Mouse (Mus musculus) embryonic facial prominence, embryonic 11.5 days (tissue): ENCODE measurements around the gene Krt76. TPM values are rescaled to one million over a fixed set of nuclear protein-coding genes. Genes with fewer than 3 reads are reported as not detected.
A peak's percentile ranks its signal among the peaks of the same experiment; 100 is the strongest.

Experiments
- ATAC-seq: fragments of 200-750 bp; cut with Nextera tagmentation; replicated peaks from 2 replicates; pipeline ENCODE4 v1.8.0; 2017; ENCODE audit warnings: low read depth; ENCODE audit not compliant: insufficient number of reproducible peaks, low FRiP score, low TSS enrichment
- DNase-seq: peaks from one replicate; pipeline ENCODE4 v3.0.0-alpha.2; 2015; ENCODE audit warnings: low spot score
- H3K27ac ChIP-seq: fragments of 300-500 bp; sonication (generic); replicated peaks from 2 replicates; pipeline ENCODE4 v1.5.1; 2014; ENCODE audit warnings: mild to moderate bottlenecking, low read depth, low read length, control low read depth
- H3K27me3 ChIP-seq: fragments of 300-500 bp; sonication (generic); 2 replicates; pipeline ENCODE4 v1.6.1; 2014; ENCODE audit warnings: mild to moderate bottlenecking, low read length, moderate library complexity, mixed read lengths; ENCODE audit not compliant: control insufficient read depth, insufficient read depth
- H3K36me3 ChIP-seq: fragments of 300-500 bp; sonication (generic); replicated peaks from 2 replicates; pipeline ENCODE4 v1.6.1; 2014; ENCODE audit warnings: low read depth, mild to moderate bottlenecking, low read length, moderate library complexity, mixed read lengths; ENCODE audit not compliant: control insufficient read depth, insufficient read depth
- H3K4me1 ChIP-seq: fragments of 300-500 bp; sonication (generic); 2 replicates; pipeline ENCODE4 v1.6.1; 2014; ENCODE audit warnings: low read length, mixed read lengths; ENCODE audit not compliant: control insufficient read depth, insufficient read depth
- H3K4me2 ChIP-seq: fragments of 300-500 bp; sonication (generic); 2 replicates; pipeline ENCODE4 v1.6.1; 2014; ENCODE audit warnings: low read depth, mild to moderate bottlenecking, control low read depth, low read length, moderate library complexity
- H3K4me3 ChIP-seq: fragments of 300-500 bp; sonication (generic); 2 replicates; pipeline ENCODE4 v1.5.1; 2014; ENCODE audit warnings: low read depth, low read length, control low read depth
- H3K9ac ChIP-seq: fragments of 300-500 bp; sonication (generic); replicated peaks from 2 replicates; pipeline ENCODE4 v1.6.1; 2014; ENCODE audit warnings: mild to moderate bottlenecking, control low read depth, low read length
- H3K9me3 ChIP-seq: fragments of 300-500 bp; sonication (generic); replicated peaks from 2 replicates; pipeline ENCODE4 v1.6.1; 2016; ENCODE audit warnings: mild to moderate bottlenecking, low read length, inconsistent platforms, mixed read lengths; ENCODE audit not compliant: control insufficient read depth
- WGBS: fragments of 180-500 bp; shearing (Covaris S2); extraction: QIAGEN DNeasy Blood & Tissue Kit; methylation state at CpG from one replicate; pipeline ENCODE4 v1.1.7; 2014; 5-methylcytosine and 5-hydroxymethylcytosine counted together
- polyA plus RNA-seq: library from polyadenylated mRNA; unstranded; fragments of >200 nt; fragmentation: Nextera tagmentation; extraction: Ambion mirVana; gene quantifications from 2 replicates; pipeline ENCODE4 v1.2.1, GENCODE M21; 2014

The Krt76 gene
- not detected in 2 replicates for polyA plus RNA-seq

GRCm38 (mm10) chr15:101892820-101893219 is at the start of gene Krt76:
TSS of gene Krt76 (minus strand) at chr15:101892920.
- no peak for ATAC-seq
- no peaks in the 10 kb centered on the region for H3K36me3 ChIP-seq
- no peaks in the 10 kb centered on the region for H3K27me3 ChIP-seq
- no peak for DNase-seq
- 67% methylated on average over 4 of the region's 4 CpGs for WGBS
- H3K4me2 ChIP-seq: no peak within 1 kb of the TSS
- H3K9me3 ChIP-seq: no peaks in the 10 kb centered on the region
- no peak within 1 kb of the TSS for H3K4me3 ChIP-seq
- no peak within 1 kb of the TSS for H3K9ac ChIP-seq
- no peak within 1 kb of the TSS for H3K27ac ChIP-seq
- no peaks in the 10 kb centered on the region for H3K4me1 ChIP-seq

- no peak for ATAC-seq
- no peak for DNase-seq
- no peaks in the 10 kb centered on the region for H3K27me3 ChIP-seq
- no peaks in the 10 kb centered on the region for H3K4me1 ChIP-seq
- no peak overlapping the region for H3K27ac ChIP-seq
- H3K9ac ChIP-seq: no peak overlapping the region
- WGBS: 46% methylated on average over 8 of the region's 8 CpGs
- no peak overlapping the region for H3K4me3 ChIP-seq
- no peaks in the 10 kb centered on the region for H3K9me3 ChIP-seq
- H3K36me3 ChIP-seq: no peaks in the 10 kb centered on the region
- H3K4me2 ChIP-seq: no peak overlapping the region
Observed at GRCm38 (mm10) chr15:101941948-101942347, 49.2 kb upstream of the Krt76 start.

GRCm38 (mm10) chr15:101940274-101940829 is 47.6 kb upstream of the Krt76 start, which contains the start of gene Krt79:
TSS of gene Krt79 (minus strand) at chr15:101940324.
- H3K4me2 ChIP-seq: no peak within 1 kb of the TSS
- H3K36me3 ChIP-seq: no peaks in the 10 kb centered on the region
- ATAC-seq (no peak), DNase-seq (no peak)
- H3K27me3 ChIP-seq: no peaks in the 10 kb centered on the region
- H3K4me1 ChIP-seq: no peaks in the 10 kb centered on the region
- WGBS: 60% methylated on average over 5 of the region's 6 CpGs
- H3K9ac ChIP-seq: no peak within 1 kb of the TSS
- no peak within 1 kb of the TSS for H3K4me3 ChIP-seq
- H3K9me3 ChIP-seq: no peaks in the 10 kb centered on the region
- no peak within 1 kb of the TSS for H3K27ac ChIP-seq

GRCm38 (mm10) chr15:101938600-101939308 is 46.0 kb upstream of the Krt76 start:
- Histone ChIP-seq H3K27me3 (no peaks in the 10 kb centered on the region), H3K4me2 (no peak overlapping the region), H3K4me1 (no peaks in the 10 kb centered on the region), H3K36me3 (no peaks in the 10 kb centered on the region), H3K9me3 (no peaks in the 10 kb centered on the region), H3K4me3 (no peak overlapping the region), H3K9ac (no peak overlapping the region), H3K27ac (no peak overlapping the region)
- 82% methylated on average over 9 of the region's 9 CpGs for whole genome bisulfite sequencing
- ATAC-seq (no peak), DNase-seq (no peak)

GRCm38 (mm10) chr15:101933024-101933423 is 40.3 kb upstream of the Krt76 start:
- Histone ChIP-seq H3K4me3 (no peak overlapping the region), H3K4me2 (no peak overlapping the region), H3K9me3 (no peaks in the 10 kb centered on the region), H3K27me3 (0 out of 2 replicates have a peak, but pooled peaks cover 4% of the 10 kb centered on the region), H3K27ac (no peak overlapping the region), H3K9ac (no peak overlapping the region), H3K4me1 (no peaks in the 10 kb centered on the region; the same call in 1 of the 2 replicates), H3K36me3 (no peaks in the 10 kb centered on the region)
- WGBS: 69% methylated on average over 6 of the region's 6 CpGs
- DNase-seq: no peak
- ATAC-seq: no peak

- 2% methylated on average over 17 of the region's 17 CpGs for WGBS
- Histone ChIP-seq H3K4me2 (peak overlapping the region; percentile 42), H3K4me1 (no peaks in the 10 kb centered on the region; the same call in 1 of the 2 replicates), H3K36me3 (no peaks in the 10 kb centered on the region), H3K27ac (no peak overlapping the region), H3K9me3 (no peaks in the 10 kb centered on the region), H3K4me3 (peak overlapping the region; percentile 9), H3K27me3 (0 out of 2 replicates have a peak, but pooled peaks cover 4% of the 10 kb centered on the region), H3K9ac (peak overlapping the region; percentile 34; the same call in 1 of the 2 replicates)
- no peak for ATAC-seq
- peak; percentile 45 for DNase-seq
Observed at GRCm38 (mm10) chr15:101929666-101930065, 36.9 kb upstream of the Krt76 start.

- H3K27me3 ChIP-seq: 0 out of 2 replicates have a peak, but pooled peaks cover 4% of the 10 kb centered on the region
- no peak overlapping the region for H3K27ac ChIP-seq
- H3K4me2 ChIP-seq: no peak overlapping the region
- H3K9me3 ChIP-seq: no peaks in the 10 kb centered on the region
- H3K9ac ChIP-seq: no peak overlapping the region
- no peak overlapping the region for H3K4me3 ChIP-seq
- no peak for DNase-seq
- H3K4me1 ChIP-seq: no peaks in the 10 kb centered on the region; the same call in 1 of the 2 replicates
- ATAC-seq: no peak
- 11% methylated on average over 9 of the region's 9 CpGs for WGBS
- H3K36me3 ChIP-seq: no peaks in the 10 kb centered on the region
Observed at GRCm38 (mm10) chr15:101929087-101929486, 36.4 kb upstream of the Krt76 start.
